Mouse (Mus musculus) brain, embryonic 14.5 days (tissue): Measurements from ENCODE around the gene Cox4i2.

Source experiments
- CTCF ChIP-seq: fragments of 200-500 bp; IDR thresholded peaks from 2 replicates; pipeline ENCODE4 v1.5.1; 2012; ENCODE audit warnings: inconsistent platforms, mild to moderate bottlenecking, moderate library complexity, borderline replicate concordance; ENCODE audit not compliant: insufficient read depth, insufficient read length; ENCODE audit errors: extremely low read depth
- POLR2A ChIP-seq: fragments of 200-500 bp; IDR thresholded peaks from 2 replicates; pipeline ENCODE4 v1.6.1; 2012; ENCODE audit warnings: mild to moderate bottlenecking, inconsistent platforms, borderline replicate concordance; ENCODE audit not compliant: poor library complexity, insufficient read depth, insufficient read length, severe bottlenecking; ENCODE audit errors: extremely low read depth

- TF ChIP-seq POLR2A: no peak
- no peak for TF ChIP-seq CTCF
These were observed 12.6 kb upstream of the Cox4i2 start for GRCm38 (mm10) chr2:152741153-152742041.
